Mouse (Mus musculus) 416B (cell line): ENCODE measurements at regions not wholly inside any gene's neighbourhood (a gene's known extent, or its start where the extent isn't known, plus 50 kb on each side); places are given as distances from the start of the nearest gene placed in this dataset.
"Not testable (repeated sequence)": the region's sequence is repeated elsewhere in the genome, so short reads cannot be mapped to it uniquely, and the experiment has no call there.

Source experiments
- DNase-seq: peaks from one replicate; pipeline ENCODE4 v3.0.0; 2011; ENCODE audit warnings: low read depth

- DNase-seq, result no peak
Measured at GRCm38 (mm10) chr1:145139267-145139651, 364.0 kb upstream of the Rgs18 start.

GRCm38 (mm10) chr1:145138452-145139266 lies 363.4 kb upstream of the Rgs18 start:
- DNase-seq, result peak; percentile 99

- DNase-seq, result peak; percentile 52
Measured at GRCm38 (mm10) chr1:145131020-145131419, 355.8 kb upstream of the Rgs18 start.

- no peak for DNase-seq
Measured at GRCm38 (mm10) chr1:145113171-145113570, 337.9 kb upstream of the Rgs18 start.

GRCm38 (mm10) chr1:145106771-145107170 lies 331.5 kb upstream of the Rgs18 start:
- not testable (repeated sequence) for DNase-seq

- DNase-seq, result no peak
Measured at GRCm38 (mm10) chr1:145065255-145065854, 290.1 kb upstream of the Rgs18 start.

GRCm38 (mm10) chr1:145064384-145064783 lies 289.1 kb upstream of the Rgs18 start:
- DNase-seq, result no peak

- DNase-seq, result no peak
Measured at GRCm38 (mm10) chr1:145015623-145016022, 240.4 kb upstream of the Rgs18 start.

- no peak for DNase-seq
Measured at GRCm38 (mm10) chr1:145010833-145011232, 235.6 kb upstream of the Rgs18 start.

- peak; percentile 50 for DNase-seq
Measured at GRCm38 (mm10) chr1:144978167-144978566, 202.9 kb upstream of the Rgs18 start.

- no peak for DNase-seq
Measured at GRCm38 (mm10) chr1:144965736-144966135, 190.5 kb upstream of the Rgs18 start.

GRCm38 (mm10) chr1:144939006-144939405 lies 163.8 kb upstream of the Rgs18 start:
- no peak for DNase-seq

- DNase-seq, result no peak
Measured at GRCm38 (mm10) chr1:144926136-144926535, 150.9 kb upstream of the Rgs18 start.

- DNase-seq, result no peak
Measured at GRCm38 (mm10) chr1:144916568-144916967, 141.3 kb upstream of the Rgs18 start.

- DNase-seq, result peak; percentile 29
Measured at GRCm38 (mm10) chr1:144902987-144903386, 127.8 kb upstream of the Rgs18 start.

- DNase-seq, result no peak
Measured at GRCm38 (mm10) chr1:144883633-144884032, 108.4 kb upstream of the Rgs18 start.

- peak; percentile 60 for DNase-seq
Measured at GRCm38 (mm10) chr1:144862133-144862532, 86.9 kb upstream of the Rgs18 start.
